Mouse (Mus musculus): ENCODE results near the gene Clec16a.

Gene Clec16a

DNA sequence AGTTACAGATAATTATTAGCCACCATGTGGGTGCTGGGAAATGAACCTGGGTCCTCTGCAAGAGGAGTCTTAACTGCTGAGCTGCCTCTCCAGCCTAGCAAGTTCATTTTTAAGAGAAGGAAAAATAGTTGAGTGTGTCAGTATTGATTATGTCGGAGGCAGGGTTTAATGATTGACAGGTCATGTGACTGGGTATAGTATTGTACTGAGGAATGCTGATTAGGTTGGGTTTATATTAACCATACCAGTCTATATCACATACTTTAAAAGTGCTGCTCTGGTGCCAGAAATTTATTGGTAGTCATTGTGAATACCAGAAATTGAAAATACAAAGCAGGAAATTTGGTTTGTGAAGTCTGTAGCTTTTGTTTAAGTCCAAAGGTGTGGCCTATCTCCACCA is 130.5 kb downstream of the Clec16a start:
- DNase-seq (ENCODE audit: low read depth, low spot score): no peak

- no peak for DNase-seq (ENCODE audit: low read depth, low spot score)
Measured at GRCm38 (mm10) chr16:10676461-10677066, 131.4 kb downstream of the Clec16a start.

- DNase-seq (ENCODE audit: low read depth, low spot score): no peak
Measured at GRCm38 (mm10) chr16:10682521-10682920, 137.4 kb downstream of the Clec16a start.

DNA sequence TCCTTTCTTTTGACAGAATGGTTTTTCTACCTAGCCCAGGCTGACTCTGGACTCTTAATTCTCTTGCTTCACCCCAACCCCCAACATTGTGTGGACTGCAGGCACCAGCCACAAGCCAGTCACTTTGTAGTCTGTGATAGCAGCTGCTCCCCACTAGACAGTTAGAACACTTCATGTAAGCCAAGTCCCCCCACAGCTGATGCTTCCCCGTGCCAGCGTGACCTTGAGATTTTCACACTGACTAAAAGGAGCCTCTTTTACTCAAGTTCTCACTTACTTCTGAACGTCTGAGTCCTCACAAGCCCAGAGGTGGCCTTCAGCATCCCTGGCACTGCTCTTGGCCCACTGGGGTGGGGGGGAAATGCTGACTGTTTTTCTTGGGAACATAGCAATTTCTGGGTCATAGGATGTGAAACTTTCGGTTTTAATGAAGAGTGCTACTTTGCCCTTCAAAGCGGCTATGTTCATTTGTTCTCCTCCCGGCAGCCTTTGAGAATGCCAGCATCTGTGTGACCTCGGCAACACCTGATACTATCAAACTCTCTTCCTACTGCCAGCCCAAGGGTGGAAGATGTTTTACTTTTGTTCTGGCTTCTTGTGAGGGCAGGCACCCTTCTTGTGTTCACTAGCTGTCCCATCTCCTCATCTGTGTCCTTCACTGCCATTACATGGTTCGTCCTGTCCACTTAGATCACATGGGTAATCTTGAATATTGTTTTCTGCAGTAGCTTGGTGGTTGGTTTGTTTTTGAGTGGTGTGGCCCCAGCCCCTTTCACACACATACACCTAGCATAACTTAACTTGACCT is 138.3 kb downstream of the Clec16a start:
- DNase-seq (ENCODE audit: low read depth, low spot score): no peak

- DNase-seq (ENCODE audit: low read depth, low spot score): no peak
Measured at GRCm38 (mm10) chr16:10689748-10690318, 144.7 kb downstream of the Clec16a start.

DNA sequence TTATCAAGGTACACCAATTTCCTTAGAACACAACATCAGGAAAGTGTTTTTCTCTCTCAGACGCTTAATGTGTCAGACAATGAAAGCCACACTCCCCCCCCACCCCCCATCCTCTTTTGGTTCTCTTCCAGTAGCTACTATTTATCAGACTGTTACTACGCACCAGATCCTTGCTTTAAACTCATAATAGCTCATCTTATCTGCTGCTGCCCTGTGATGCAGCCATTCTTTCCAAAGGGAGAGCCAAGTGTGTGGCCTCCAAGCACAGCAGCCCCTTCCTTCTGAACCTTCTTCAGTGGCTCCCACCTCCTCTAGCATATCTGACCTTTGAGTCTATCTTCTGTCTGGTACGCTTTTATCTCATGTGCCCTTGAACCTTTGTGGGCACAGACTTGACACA is 145.3 kb downstream of the Clec16a start:
- DNase-seq (ENCODE audit: low read depth, low spot score): no peak

DNA sequence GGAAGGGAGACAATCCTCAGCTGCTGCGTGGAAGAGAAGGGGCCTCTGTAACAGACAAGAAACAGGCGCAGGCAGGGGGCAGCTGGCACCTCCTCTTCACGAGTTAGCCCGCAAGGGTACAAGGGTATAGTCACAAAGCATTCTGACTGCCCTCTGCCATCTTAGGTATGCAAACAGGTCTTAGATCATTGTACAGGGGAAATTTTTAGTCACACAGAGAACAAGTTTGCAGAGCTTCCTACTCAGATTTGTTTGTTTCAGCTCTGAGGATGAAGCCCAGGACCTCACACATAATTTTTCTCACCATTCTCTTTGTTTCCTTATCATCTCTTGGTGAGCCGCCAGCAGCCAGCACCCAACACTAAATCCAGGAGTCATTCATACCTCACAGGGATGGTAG is 146.6 kb downstream of the Clec16a start:
- no peak for DNase-seq (ENCODE audit: low read depth, low spot score)

GRCm38 (mm10) chr16:10692848-10693247 is 147.7 kb downstream of the Clec16a start:
- no peak for DNase-seq (ENCODE audit: low read depth, low spot score)

DNA sequence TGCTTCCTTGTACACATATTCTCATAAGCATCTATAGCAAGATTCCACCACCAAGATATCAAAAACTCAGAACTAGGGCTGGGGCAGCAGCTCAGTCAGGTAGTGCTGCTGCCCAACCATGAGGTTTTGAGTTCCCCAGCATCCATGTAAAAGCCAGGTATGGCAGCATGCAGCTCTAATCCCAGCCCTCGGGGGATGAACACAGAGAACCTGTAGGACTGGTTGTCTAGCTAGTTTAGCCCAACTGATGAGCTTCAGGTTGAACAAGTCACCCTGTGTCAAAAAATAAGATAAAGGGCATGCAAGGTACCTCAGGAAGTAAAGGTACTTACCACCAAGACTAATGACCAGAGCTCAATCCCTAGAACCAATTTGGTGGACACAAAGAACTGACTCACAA is 148.3 kb downstream of the Clec16a start:
- DNase-seq (ENCODE audit: low read depth, low spot score): no peak

GRCm38 (mm10) chr16:10694414-10694851 is 149.3 kb downstream of the Clec16a start:
- DNase-seq (ENCODE audit: low read depth, low spot score): no peak

DNA sequence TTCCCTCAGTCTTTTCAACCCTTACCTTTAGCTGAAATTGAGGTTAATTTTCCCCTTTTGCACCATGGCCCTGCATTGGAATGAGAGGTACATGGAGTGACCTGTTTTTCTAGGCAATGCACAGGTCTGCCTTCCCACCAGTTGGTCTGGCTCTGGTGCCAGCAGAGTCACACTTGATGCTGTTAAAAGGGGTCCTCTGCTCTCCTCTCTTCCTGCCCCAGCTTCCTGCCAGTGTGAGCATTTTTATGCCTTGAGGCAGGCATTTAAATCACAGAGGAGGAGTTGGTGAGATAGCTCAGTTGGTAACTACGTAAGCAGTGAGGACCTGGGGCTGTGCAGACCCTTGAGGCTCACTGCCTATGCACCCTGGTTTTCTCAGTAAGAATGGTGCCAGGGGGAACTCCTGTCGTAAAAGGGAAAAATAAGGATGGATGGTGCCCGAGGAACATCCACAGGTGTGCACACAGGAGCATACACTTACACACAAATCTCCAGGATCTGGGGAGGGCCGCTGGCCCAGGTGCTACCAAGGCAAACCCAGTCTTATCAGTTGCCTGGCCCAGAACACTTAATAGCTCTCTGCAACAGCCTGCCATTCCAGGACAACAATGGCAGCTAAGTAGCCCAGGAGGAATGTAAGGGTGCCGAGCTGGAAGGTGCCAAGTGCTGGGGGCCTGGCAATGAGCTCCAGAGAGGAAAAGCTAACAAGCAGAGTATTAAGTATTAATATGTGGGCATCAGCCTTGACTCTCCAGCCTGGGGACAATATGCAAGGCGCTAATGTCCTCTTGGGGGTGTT is 152.9 kb downstream of the Clec16a start:
- no peak for DNase-seq (ENCODE audit: low read depth, low spot score)

GRCm38 (mm10) chr16:10699316-10699715 is 154.2 kb downstream of the Clec16a start:
- DNase-seq (ENCODE audit: low read depth, low spot score): no peak

DNA sequence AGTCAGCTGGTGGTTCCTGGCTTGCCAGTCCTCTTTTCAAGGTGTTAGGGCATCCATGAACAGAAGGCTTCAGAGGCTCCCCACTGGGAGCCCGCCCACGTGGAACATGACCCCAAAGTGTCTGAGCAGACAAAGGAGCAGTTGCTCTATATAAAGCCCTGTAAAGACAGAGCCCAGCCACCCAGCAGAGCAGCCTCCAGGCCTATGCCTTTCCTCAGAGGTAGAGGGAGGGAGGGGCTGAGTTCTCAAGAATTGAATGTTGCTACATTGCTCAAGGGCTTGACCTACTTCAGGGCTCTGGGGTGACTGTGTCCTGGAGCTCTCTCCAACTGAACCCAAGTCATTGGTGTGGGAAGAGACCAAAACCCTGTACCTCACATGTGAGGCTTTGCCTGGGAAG is 155.0 kb downstream of the Clec16a start:
- peak; percentile 60 for DNase-seq (ENCODE audit: low read depth, low spot score)

GRCm38 (mm10) chr16:10702399-10702798 is 157.3 kb downstream of the Clec16a start:
- DNase-seq (ENCODE audit: low read depth, low spot score): no peak

DNA sequence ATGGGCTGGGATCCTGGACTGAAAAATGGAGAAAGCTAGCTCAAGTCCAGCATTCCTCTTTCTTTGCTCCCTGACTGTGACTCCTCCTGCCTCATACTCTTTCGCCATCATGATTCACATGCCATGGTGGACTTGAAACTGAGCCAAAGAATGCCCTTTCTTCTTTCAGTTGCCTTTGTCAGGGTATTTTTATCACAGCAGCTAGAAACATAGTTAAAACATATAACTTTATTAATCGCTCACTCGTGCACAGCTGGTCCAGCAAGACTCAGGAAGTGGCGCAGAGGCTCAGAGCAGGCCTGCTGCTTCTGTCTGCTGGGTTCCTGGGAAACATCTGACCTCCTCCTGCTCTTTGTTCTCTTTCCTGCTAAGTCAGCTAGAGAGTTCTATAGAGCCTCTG is 158.8 kb downstream of the Clec16a start:
- no peak for DNase-seq (ENCODE audit: low read depth, low spot score)

- DNase-seq (ENCODE audit: low read depth, low spot score): no peak
Measured at GRCm38 (mm10) chr16:10705396-10705795, 160.3 kb downstream of the Clec16a start.

GRCm38 (mm10) chr16:10711524-10711923 is 166.4 kb downstream of the Clec16a start:
- DNase-seq (ENCODE audit: low read depth, low spot score): no peak

GRCm38 (mm10) chr16:10713041-10713440 is 167.9 kb downstream of the Clec16a start:
- DNase-seq (ENCODE audit: low read depth, low spot score): no peak

- DNase-seq (ENCODE audit: low read depth, low spot score): no peak
Measured at GRCm38 (mm10) chr16:10713441-10714239, 168.5 kb downstream of the Clec16a start.

DNA sequence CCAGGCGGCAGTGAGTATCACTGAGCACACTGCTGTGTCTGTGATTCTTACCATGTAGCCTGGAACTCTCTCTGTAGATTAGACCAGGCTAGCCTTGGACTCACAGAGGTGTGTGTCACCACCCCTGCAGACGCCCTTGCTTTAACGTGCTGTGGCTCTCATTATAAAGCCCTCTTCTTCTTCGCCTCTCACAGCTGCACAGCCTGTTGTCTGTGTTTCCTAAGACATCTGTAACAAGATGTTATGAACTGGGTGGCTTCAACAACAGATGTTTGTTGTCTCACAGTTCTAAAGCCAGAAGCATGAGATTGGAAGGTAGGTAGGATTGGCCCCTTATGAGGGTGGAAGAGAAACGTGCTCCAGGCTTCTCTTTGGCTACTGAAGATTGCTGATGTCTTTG is 170.1 kb downstream of the Clec16a start:
- no peak for DNase-seq (ENCODE audit: low read depth, low spot score)

DNA sequence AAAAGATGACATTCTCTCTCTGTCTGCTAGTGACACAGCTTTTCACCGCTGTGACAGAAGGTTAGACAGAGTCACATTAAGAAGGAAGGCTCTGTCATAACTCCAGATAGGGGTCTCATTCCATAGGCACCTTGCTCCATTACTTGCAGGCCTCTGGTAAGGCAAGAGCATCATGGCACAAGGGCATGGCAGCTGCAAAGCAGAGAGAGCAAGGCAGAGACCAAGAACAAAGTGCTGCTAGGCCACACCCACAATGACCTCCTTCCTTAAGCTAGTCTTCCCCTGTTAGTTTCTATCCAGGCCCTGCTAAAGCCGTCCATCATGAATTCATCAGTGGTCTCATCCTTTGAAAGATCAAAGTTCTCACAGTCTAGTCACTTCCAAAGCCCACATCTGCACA is 170.5 kb downstream of the Clec16a start:
- DNase-seq (ENCODE audit: low read depth, low spot score): no peak

Measured in ES-CJ7 (cell line).